Mouse (Mus musculus): ENCODE results near the gene Zfand2b.

- TF ChIP-seq CTCF (IDR thresholded peaks at IDR 0.05; ENCODE audit: borderline replicate concordance, insufficient read depth, low read length) (no peak), POLR2A (IDR thresholded peaks at IDR 0.05; ENCODE audit: low read depth, low read length) (no peak)
Observed at GRCm38 (mm10) chr1:75214442-75214841, 46.0 kb downstream of the Zfand2b start.
